Mouse (Mus musculus): ENCODE data around the gene Il1b. TPM values are rescaled to one million over a fixed set of nuclear protein-coding genes. Genes with fewer than 3 reads are reported as not detected.

Il1b gene
- polyA plus RNA-seq, 1 experiment from 2014 or later, result 0.43 TPM

GRCm38 (mm10) chr2:129322117-129322635, 48.8 kb downstream of the Il1b start:
- 65% methylated on average over 1 of the region's 1 CpGs for WGBS
- no peaks in the 10 kb centered on the region for H3K9me3 ChIP-seq (replicated peaks; ENCODE audit: low read length)
- no peak overlapping the region for H3K9ac ChIP-seq (ENCODE audit: low read depth, low read length)
- no peaks in the 10 kb centered on the region for H3K27me3 ChIP-seq (ENCODE audit: insufficient read depth, low read length)
- no peak overlapping the region for H3K4me3 ChIP-seq (replicated peaks; ENCODE audit: low read depth, low read length)
- no peak overlapping the region for H3K4me2 ChIP-seq (ENCODE audit: low read length)
- H3K36me3 ChIP-seq (ENCODE audit: insufficient read depth, low read length), result no peaks in the 10 kb centered on the region
- TF ChIP-seq CTCF (IDR thresholded peaks at IDR 0.05; ENCODE audit: low read depth), result no peak
- DNase-seq (ENCODE audit: low spot score) (no peak), ATAC-seq (replicated peaks; ENCODE audit: low FRiP score, low read depth) (no peak)
- H3K4me1 ChIP-seq (replicated peaks; ENCODE audit: insufficient read depth, low read length), result no peaks in the 10 kb centered on the region
- no peak overlapping the region for H3K27ac ChIP-seq

GRCm38 (mm10) chr2:129320033-129320605, 50.8 kb downstream of the Il1b start:
- Histone ChIP-seq H3K4me2 (ENCODE audit: low read length) (no peak overlapping the region), H3K36me3 (ENCODE audit: insufficient read depth, low read length) (no peaks in the 10 kb centered on the region), H3K27ac (no peak overlapping the region), H3K9me3 (replicated peaks; ENCODE audit: low read length) (no peaks in the 10 kb centered on the region), H3K4me3 (replicated peaks; ENCODE audit: low read depth, low read length) (no peak overlapping the region), H3K9ac (ENCODE audit: low read depth, low read length) (no peak overlapping the region), H3K4me1 (replicated peaks; ENCODE audit: insufficient read depth, low read length) (no peaks in the 10 kb centered on the region), H3K27me3 (ENCODE audit: insufficient read depth, low read length) (no peaks in the 10 kb centered on the region)
- 81% methylated on average over 8 of the region's 8 CpGs for WGBS
- ATAC-seq (replicated peaks; ENCODE audit: low FRiP score, low read depth), result no peak
- TF ChIP-seq CTCF (IDR thresholded peaks at IDR 0.05; ENCODE audit: low read depth), result no peak
- DNase-seq (ENCODE audit: low spot score), result no peak

GRCm38 (mm10) chr2:129315831-129316230, 55.1 kb downstream of the Il1b start:
- 55% methylated on average over 4 of the region's 4 CpGs for WGBS
- TF ChIP-seq CTCF (IDR thresholded peaks at IDR 0.05; ENCODE audit: low read depth), result no peak
- H3K9ac ChIP-seq (ENCODE audit: low read depth, low read length), result no peak overlapping the region
- no peak overlapping the region for H3K4me3 ChIP-seq (replicated peaks; ENCODE audit: low read depth, low read length)
- H3K4me1 ChIP-seq (replicated peaks; ENCODE audit: insufficient read depth, low read length), result no peaks in the 10 kb centered on the region
- H3K36me3 ChIP-seq (ENCODE audit: insufficient read depth, low read length), result no peaks in the 10 kb centered on the region
- no peaks in the 10 kb centered on the region for H3K27me3 ChIP-seq (ENCODE audit: insufficient read depth, low read length)
- H3K27ac ChIP-seq, result no peak overlapping the region
- no peak for ATAC-seq (replicated peaks; ENCODE audit: low FRiP score, low read depth)
- H3K9me3 ChIP-seq (replicated peaks; ENCODE audit: low read length), result no peaks in the 10 kb centered on the region
- DNase-seq (ENCODE audit: low spot score), result no peak
- no peak overlapping the region for H3K4me2 ChIP-seq (ENCODE audit: low read length)

GRCm38 (mm10) chr2:129314880-129315279, 56.1 kb downstream of the Il1b start:
- ATAC-seq (replicated peaks; ENCODE audit: low FRiP score, low read depth), result no peak
- Histone ChIP-seq H3K36me3 (ENCODE audit: insufficient read depth, low read length) (no peaks in the 10 kb centered on the region), H3K9me3 (replicated peaks; ENCODE audit: low read length) (no peaks in the 10 kb centered on the region), H3K4me2 (ENCODE audit: low read length) (no peak overlapping the region), H3K27me3 (ENCODE audit: insufficient read depth, low read length) (no peaks in the 10 kb centered on the region), H3K27ac (no peak overlapping the region), H3K4me1 (replicated peaks; ENCODE audit: insufficient read depth, low read length) (no peaks in the 10 kb centered on the region), H3K9ac (ENCODE audit: low read depth, low read length) (no peak overlapping the region), H3K4me3 (replicated peaks; ENCODE audit: low read depth, low read length) (no peak overlapping the region)
- DNase-seq (ENCODE audit: low spot score), result no peak
- WGBS, result 85% methylated on average over 6 of the region's 6 CpGs
- no peak for TF ChIP-seq CTCF (IDR thresholded peaks at IDR 0.05; ENCODE audit: low read depth)

Other genes starting within 250 kb of the Il1b start
- gene Chchd5, start 241.4 kb downstream of the Il1b start, polyA plus RNA-seq (2015; fragmentation: Nextera tagmentation; extraction: Ambion mirVana), result 24.9 and 26.8 TPM in 2 replicates
- gene Slc20a1, start 172.4 kb downstream of the Il1b start, polyA plus RNA-seq (2015; fragmentation: Nextera tagmentation; extraction: Ambion mirVana), result 12.4 and 15.2 TPM in 2 replicates
- gene Ckap2l, start 73.9 kb downstream of the Il1b start, polyA plus RNA-seq (2015; fragmentation: Nextera tagmentation; extraction: Ambion mirVana), result 22.8 and 22.9 TPM in 2 replicates
- not detected in 2 replicates for gene Il1a, start 61.2 kb downstream of the Il1b start, polyA plus RNA-seq (2015; fragmentation: Nextera tagmentation; extraction: Ambion mirVana)
- gene F830045P16Rik, start 165.5 kb upstream of the Il1b start, polyA plus RNA-seq (2015; fragmentation: Nextera tagmentation; extraction: Ambion mirVana), result not detected in 2 replicates
- 22.5 and 25.5 TPM in 2 replicates for gene Sirpa, start 221.7 kb upstream of the Il1b start, polyA plus RNA-seq (2015; fragmentation: Nextera tagmentation; extraction: Ambion mirVana)